Mouse (Mus musculus): Measurements from ENCODE around the gene 1700123O20Rik.

Gene 1700123O20Rik

GRCm38 (mm10) chr14:54724049-54724448, 38.0 kb downstream of the 1700123O20Rik start:
- DNase-seq (ENCODE audit: low spot score): no peak

GRCm38 (mm10) chr14:54727565-54727964, 41.5 kb downstream of the 1700123O20Rik start:
- no peak for DNase-seq (ENCODE audit: low spot score)

- DNase-seq (ENCODE audit: low spot score): no peak
These were observed 43.0 kb downstream of the 1700123O20Rik start for GRCm38 (mm10) chr14:54728823-54729653.

GRCm38 (mm10) chr14:54730305-54730704, 44.3 kb downstream of the 1700123O20Rik start:
- DNase-seq (ENCODE audit: low spot score): no peak

DNA sequence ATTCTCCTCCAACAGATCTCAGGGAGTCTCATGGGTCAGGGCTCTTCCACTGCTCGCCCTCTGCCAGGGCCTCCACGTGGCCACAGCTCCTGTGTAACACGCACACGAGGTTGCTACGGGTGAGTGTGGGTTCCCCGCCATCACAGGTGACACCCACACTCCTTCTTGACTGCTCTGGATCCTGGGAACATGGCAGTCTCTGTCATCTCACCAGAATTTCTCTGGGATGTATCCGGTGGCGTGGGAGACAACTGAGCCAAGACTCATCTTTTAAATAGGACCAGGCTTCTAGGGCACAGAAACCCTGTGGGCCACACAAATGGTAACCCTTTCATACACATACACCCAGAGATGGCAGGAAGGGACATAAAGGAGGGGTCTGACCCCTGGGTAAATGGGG, 46.2 kb downstream of the 1700123O20Rik start:
- no peak for DNase-seq (ENCODE audit: low spot score)

GRCm38 (mm10) chr14:54734004-54734403, 48.0 kb downstream of the 1700123O20Rik start:
- DNase-seq (ENCODE audit: low spot score): no peak

- DNase-seq (ENCODE audit: low spot score): no peak
These were observed 49.2 kb downstream of the 1700123O20Rik start for GRCm38 (mm10) chr14:54735221-54735620.

GRCm38 (mm10) chr14:54736555-54737552, 50.8 kb downstream of the 1700123O20Rik start:
- DNase-seq (ENCODE audit: low spot score): no peak

- DNase-seq (ENCODE audit: low spot score): no peak
These were observed 51.6 kb downstream of the 1700123O20Rik start for GRCm38 (mm10) chr14:54737634-54738033.

All from testis, postnatal 14 days (tissue).